Mouse (Mus musculus): ENCODE measurements around the gene 3110040N11Rik.

GRCm38 (mm10) chr7:81828681-81829378 lies 39.6 kb upstream of the 3110040N11Rik start:
- TF ChIP-seq CTCF (IDR thresholded peaks at IDR 0.05; ENCODE audit: extremely low read depth, insufficient read depth, insufficient read length, insufficient replicate concordance) = no peak
- TF ChIP-seq POLR2A (IDR thresholded peaks at IDR 0.05; ENCODE audit: low read depth, low read length) = no peak
